Mouse (Mus musculus) cerebellum, adult 8-10 months (tissue): ENCODE results near the gene Begain.

Experiments used
- DNase-seq: peaks from one replicate; pipeline ENCODE4 v3.0.0; 2022

The Begain gene

DNA sequence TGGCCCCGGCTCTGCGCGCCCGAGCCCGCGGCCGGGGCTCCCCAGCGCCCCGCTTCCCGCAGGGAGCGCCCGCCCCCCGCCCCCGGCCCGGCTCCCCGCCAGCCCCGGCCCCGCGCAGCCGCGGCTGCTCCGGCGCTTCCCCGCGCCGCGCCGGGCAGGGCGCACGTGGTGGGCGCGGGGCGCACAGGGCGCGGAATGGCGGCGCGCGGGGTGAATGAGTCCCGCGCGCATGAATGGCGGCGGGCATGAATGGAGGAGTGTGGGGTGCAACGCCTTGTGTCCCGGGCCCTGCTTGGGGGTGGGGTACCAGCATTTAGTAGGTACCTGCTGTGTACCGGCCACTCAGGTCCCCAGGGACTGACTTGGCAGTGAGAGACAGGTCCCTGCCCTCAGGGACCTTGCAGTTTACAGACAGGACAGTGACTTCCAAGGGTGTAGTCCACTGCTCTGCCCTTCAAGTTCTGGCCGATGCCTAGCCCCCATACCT, at the start of gene Begain:
TSS of gene Begain (minus strand) at position 51 of the 487 bp plus-strand sequence.
- DNase-seq: no peak

DNA sequence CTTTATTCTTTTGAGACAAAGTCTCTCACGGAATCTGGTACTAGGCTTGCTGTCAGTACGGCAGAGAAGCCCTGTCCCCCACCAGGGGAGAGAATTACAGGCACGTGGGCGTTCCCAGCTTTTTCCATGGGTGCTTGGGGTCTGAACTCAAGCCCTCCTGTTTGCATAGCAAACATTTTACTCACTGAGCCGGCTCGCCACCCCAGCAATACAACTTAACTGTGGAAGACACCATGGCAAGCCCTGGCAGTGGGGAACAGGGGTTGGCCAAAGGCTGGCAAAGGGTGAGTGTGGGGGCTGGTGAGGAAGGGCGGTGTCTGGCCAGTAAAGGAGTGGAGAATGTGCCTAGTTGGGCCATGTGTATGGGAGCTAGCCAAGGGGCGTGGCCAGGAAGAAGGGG, 47.7 kb upstream of the Begain start:
- no peak for DNase-seq

GRCm38 (mm10) chr12:109115161-109115560, 47.1 kb upstream of the Begain start:
- DNase-seq: no peak

DNA sequence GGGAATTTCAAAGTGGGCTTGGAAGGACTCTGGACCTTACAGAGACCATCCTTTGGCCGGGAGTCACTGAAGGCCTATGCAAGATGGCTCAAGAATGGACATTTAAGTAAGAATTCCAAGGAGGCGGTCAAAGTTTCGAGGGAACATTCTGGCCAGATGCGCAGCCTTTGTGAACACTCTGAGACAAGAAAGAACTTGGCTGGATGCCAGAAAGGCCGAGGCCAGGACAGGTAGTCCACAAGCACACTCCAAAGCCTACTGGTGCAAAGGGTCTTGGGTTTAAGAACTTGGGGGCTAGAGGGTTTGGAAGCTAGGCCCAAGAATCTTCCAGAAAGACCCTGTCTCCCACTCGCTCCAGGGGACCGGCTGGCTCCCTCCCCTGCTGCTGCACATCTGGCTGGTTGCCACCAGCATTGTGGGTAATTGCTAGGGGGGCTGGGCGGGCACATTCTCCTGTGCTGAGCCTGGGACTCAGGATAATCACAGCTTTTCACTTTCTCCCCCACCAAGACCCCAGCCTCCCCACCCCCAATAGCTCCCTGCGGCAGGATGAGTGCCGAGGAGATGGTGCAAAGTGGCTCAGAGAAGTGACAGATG, 45.1 kb upstream of the Begain start:
- DNase-seq: no peak

DNA sequence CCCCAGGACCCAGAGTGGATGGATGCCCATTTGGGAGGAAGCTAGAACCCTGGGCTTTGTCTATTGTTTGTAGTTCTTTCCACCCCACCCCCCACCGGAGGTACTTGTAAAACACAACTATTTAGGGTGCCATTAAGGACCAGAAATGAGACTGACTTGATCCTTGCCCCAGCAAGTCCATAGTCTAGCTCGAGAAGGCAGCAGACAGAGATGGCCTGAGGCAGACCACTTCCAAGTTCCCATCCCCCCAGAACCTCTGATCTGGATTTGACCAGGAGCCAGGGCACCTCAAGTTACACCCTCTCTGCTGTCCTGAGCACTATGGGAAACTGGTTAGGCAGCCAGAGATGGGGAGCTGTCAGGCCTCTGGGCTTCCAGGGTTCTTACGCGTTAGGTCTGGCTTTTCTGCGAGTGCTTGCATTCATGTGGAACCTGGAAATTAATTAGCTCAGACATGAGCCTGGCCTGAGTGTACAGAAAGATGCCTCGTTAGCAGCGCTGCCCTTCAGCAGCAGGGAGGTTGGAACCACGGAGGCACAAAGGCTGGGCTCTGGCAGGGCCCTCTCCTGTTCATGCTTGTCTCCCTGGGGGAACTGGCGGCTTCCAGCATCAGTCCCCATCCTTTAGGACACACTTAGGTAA, 44.5 kb upstream of the Begain start:
- DNase-seq: no peak

DNA sequence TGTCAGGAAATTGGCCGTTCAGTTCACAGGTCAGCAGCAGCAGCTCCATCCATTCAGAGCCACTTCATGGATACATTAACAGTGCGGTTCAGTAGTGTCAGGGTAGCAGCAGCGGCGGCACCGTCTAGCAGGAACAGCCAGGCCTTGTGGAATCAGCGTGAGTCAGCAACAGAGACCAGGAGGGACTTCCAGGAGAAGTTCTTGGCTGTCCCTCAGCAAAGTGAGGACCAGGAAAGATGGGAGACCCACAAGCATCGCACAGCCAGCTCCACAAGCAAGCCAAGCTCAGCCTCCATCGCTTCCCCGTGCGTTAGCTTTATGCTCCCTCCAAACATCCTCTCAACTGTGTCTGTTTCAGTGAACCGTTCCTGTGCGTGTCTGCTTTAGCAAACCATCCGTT, 40.9 kb upstream of the Begain start:
- no peak for DNase-seq

DNA sequence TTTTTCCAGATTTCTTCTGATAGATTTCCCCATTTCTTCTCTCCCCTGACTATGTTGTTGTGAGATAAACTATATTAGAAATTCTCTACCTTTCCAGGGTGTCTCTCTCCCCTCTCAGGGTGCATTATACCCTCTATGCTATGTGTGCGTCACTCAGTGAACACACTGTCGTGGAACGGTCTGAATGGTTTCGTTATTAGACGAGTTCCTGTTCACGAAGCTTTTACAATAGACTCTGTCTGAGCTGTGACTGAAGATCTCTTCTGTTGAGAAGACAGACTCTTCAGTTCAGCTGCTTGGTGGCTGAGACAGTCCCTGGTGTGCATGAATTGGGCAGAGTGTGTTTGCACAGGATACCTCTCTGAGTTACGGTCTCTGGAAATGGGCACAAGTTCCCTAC, 32.4 kb upstream of the Begain start:
- DNase-seq: no peak

DNA sequence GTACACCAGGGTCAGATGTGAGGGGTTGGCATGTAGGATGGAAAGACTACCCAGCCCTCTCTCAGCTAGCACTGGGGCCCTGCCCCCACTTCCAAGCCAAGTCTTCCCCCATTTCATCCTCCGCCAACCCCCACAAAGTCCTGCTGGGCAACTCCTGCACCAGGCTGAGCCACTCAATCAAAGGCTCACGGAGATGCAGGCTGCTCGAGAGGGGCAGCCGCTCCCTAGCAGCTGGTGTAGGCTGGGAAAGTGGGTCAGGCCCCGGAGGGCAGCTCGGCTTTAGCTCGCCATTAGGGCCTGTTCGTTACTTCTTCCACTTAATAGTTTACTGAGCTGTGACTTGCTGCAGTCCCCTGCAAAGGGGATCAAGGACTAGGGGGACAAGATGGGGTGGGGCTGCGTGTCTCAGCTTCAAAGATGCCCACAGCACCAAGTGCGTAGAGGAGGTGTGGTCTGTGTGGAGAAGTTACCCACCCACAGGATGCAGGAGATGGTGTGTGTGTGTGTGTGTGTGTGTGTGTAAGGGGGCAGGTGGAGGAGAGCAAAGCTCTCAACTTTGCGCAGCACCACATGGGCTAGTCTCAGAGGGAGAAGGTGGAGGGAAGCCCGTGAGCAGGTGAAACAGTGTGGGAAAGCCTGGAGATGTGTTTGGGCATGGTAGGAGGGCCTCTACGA, 22.6 kb upstream of the Begain start:
- DNase-seq: no peak

DNA sequence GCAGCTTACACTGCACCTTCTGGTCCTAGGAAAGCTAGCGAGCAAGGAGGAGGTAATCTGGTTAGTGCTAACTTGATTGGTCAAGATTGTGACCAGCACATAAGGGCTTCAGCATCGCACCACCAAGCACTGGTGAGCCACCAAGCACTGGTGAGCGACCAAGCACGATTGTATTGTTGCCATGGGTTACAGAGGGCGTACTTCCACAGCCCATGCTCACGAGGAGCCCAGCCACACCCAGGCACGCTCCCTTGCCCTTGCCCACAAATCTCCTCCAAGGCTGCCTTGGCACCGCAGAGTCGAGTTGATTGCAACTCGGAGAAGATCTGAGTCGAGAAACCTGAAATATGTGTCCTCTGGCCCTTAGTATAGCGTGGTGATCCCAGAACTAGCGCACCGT, 22.0 kb upstream of the Begain start:
- no peak for DNase-seq

- DNase-seq: no peak
Measured at GRCm38 (mm10) chr12:109086111-109086510, 18.1 kb upstream of the Begain start.

- peak; percentile 77 for DNase-seq
Measured at GRCm38 (mm10) chr12:109085674-109086073, 17.7 kb upstream of the Begain start.

DNA sequence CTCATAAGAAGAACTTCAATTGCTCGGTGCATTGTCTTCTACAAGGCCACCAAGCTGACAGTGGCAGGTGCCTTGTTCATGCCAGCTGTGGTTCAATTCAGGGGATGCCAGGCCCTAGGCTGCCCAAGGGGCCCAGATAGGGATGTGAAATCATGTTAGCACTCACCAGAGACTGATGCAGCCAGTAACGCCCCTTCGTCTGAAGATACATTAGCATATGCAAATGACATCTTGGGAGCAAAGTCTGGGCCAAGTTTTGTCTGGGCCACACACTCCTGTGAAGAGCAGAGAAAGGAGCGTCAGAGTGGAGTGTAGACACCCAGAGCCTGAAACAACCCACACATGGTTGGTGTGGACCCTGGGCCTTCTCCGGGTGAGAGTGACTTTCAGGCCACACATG, 17.0 kb upstream of the Begain start:
- no peak for DNase-seq

DNA sequence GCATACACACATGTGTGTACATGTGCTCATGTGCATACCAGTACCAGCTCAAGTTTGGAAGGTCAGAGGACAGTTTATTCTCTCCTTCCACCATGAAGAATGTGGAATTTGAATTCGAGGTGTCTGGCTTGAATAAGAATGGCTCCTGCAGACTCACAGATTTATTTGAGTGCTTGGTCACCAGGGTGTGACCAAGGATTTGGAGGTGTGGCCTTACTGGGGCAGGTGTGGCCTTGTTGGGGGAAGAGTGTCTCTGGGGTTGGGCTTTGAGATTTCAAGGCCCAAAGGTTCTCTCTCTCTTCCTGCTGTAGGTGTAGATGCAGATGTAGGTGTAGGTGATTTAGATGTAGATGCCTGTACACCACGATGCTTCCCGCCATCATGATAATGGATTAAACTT, 15.5 kb upstream of the Begain start:
- DNase-seq: no peak

GRCm38 (mm10) chr12:109077036-109077435, 9.0 kb upstream of the Begain start:
- DNase-seq: no peak

DNA sequence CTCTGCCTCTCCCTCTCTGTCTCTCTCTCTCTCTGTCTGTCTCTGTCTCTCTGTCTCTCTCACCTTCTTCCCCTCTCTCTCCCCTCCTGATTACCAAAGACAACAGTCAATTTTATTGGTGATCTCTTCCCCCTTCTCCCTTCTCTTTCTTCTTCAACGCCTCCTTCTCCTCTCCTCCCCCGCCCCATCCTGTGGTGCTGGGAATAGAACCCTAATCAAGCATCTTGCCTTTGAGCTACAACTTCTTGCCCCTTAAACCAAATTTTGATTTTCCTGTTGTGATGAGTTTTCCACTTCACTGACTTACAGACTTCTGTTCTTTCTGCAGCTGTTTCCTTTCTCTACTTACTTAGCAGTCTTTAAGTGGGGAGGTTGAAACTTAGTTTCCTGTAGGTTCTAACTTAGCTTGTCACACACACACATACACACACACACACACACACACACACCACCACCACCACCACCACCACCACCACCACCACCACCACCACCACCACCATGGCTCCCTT, 6.8 kb upstream of the Begain start:
- DNase-seq: no peak

DNA sequence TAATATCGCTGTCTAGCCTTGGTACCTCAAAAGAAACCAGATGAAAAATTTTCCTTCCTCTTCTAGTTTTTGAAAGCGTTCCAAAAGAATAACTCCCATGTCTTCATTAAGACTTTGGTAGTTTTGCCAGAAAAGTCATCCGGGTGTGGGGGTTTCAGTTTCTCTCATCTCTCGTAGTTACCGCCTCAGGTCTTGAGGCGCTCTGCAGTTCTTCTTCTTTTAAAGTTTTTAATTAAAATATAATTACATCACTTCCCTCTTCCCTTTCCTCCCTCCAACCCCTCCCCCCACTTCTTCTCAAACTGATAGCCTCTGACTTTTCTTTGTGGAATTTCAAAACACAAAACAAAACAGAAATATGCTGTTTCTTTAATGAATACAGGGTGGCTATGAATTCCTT, 6.1 kb upstream of the Begain start:
- DNase-seq: no peak

GRCm38 (mm10) chr12:109071248-109071647, 3.2 kb upstream of the Begain start:
- DNase-seq: peak; percentile 70

GRCm38 (mm10) chr12:109069751-109070150, 1.7 kb upstream of the Begain start:
- no peak for DNase-seq

GRCm38 (mm10) chr12:109068738-109069137, 721 bp upstream of the Begain start:
- no peak for DNase-seq

- DNase-seq: no peak
Measured at GRCm38 (mm10) chr12:109067561-109068135, 369 bp downstream of the Begain start.

DNA sequence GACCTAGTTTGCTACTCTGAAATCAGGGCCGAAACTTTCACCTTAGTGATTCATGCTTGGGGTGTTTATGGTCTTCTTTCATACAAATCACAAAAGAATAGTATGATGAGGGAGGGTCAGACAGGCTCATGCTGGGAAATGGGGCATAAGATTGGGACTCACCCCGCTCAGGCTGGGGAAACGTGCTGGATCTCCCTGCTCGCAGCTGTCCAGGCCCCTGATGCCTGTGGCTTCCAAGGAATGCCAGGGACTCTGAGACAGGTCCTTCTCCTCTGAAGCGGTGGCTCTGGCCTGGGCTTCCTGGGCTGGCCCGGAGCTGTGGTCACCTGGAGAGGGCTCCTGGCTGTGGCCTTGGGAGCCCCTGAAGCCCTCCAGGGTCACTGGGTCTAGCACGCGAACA, 9.4 kb downstream of the Begain start:
- no peak for DNase-seq

- DNase-seq: no peak
Measured at GRCm38 (mm10) chr12:109057736-109058135, 10.3 kb downstream of the Begain start.

GRCm38 (mm10) chr12:109053020-109053806, 14.8 kb downstream of the Begain start:
- DNase-seq: no peak
